Comparison of ENCODE assay signal across 8 mouse cellular contexts in genomic region chr15:78934784-78935320, GRCm38 (mm10). TPM values are rescaled to one million over a fixed set of nuclear protein-coding genes. Genes with fewer than 3 reads are reported as not detected.
DNase-seq lines count a peak whose midpoint lies in the region; ATAC-seq lines count a peak whose summit lies in the region.

Gene Nol12, plus strand, starts transcription at chr15:78934933.

- peak within 1 kb of the TSS; percentile 84 for H3K27ac ChIP-seq in embryonic facial prominence, embryonic 14.5 days (replicated peaks; ENCODE audit: low read depth, low read length)
- peak within 1 kb of the TSS; percentile 93 for H3K27ac ChIP-seq in limb, embryonic 15.5 days

- peaks cover 5% of the 10 kb centered on the region; the same call in 1 of the 2 replicates for H3K4me1 ChIP-seq in embryonic facial prominence, embryonic 14.5 days (ENCODE audit: control insufficient read depth, insufficient read depth, low read length)
- peaks cover 33% of the 10 kb centered on the region for H3K4me1 ChIP-seq in limb, embryonic 15.5 days

- peak; percentile 90 for ATAC-seq in embryonic facial prominence, embryonic 14.5 days (ENCODE audit: low read depth)
- peak; percentile 81 for ATAC-seq in limb, embryonic 15.5 days (ENCODE audit: insufficient number of reproducible peaks, low FRiP score, low TSS enrichment, low read depth)

- H3K9ac ChIP-seq in embryonic facial prominence, embryonic 14.5 days (ENCODE audit: low read depth, low read length): peak within 1 kb of the TSS; percentile 62
- H3K9ac ChIP-seq in limb, embryonic 15.5 days: peak within 1 kb of the TSS; percentile 63

- WGBS in embryonic facial prominence, embryonic 14.5 days: under 1% methylated on average over 24 of the region's 42 CpGs
- under 1% methylated on average over 40 of the region's 42 CpGs for WGBS in limb, embryonic 15.5 days

- peak within 1 kb of the TSS; percentile 51 for H3K4me3 ChIP-seq in embryonic facial prominence, embryonic 14.5 days (ENCODE audit: low read depth, low read length)
- peak within 1 kb of the TSS; percentile 79 for H3K4me3 ChIP-seq in limb, embryonic 15.5 days

- no peaks in the 10 kb centered on the region for H3K9me3 ChIP-seq in embryonic facial prominence, embryonic 14.5 days (ENCODE audit: control insufficient read depth, low read length)
- H3K9me3 ChIP-seq in limb, embryonic 15.5 days: no peaks in the 10 kb centered on the region

- no peaks in the 10 kb centered on the region for H3K27me3 ChIP-seq in embryonic facial prominence, embryonic 14.5 days (replicated peaks; ENCODE audit: control insufficient read depth, insufficient read depth, low read length)
- H3K27me3 ChIP-seq in limb, embryonic 15.5 days: no peaks in the 10 kb centered on the region

- peaks cover 44% of the 10 kb centered on the region for H3K36me3 ChIP-seq in embryonic facial prominence, embryonic 14.5 days (ENCODE audit: control insufficient read depth, insufficient read depth, low read length)
- peaks cover 38% of the 10 kb centered on the region for H3K36me3 ChIP-seq in limb, embryonic 15.5 days

- peak within 1 kb of the TSS; percentile 62 for H3K4me2 ChIP-seq in embryonic facial prominence, embryonic 14.5 days (ENCODE audit: low read depth, low read length)
- H3K4me2 ChIP-seq in limb, embryonic 15.5 days: peak within 1 kb of the TSS; percentile 66

- DNase-seq in 416B (ENCODE audit: low read depth): peak; percentile 96
- peak in 1 of 2 experiments; percentile 64 for DNase-seq in adrenal gland, postnatal 4 days (ENCODE audit: low spot score in 2 of 2)
- peak; percentile 96 for DNase-seq in embryonic facial prominence, embryonic 14.5 days (ENCODE audit: low spot score)
- peak; percentile 88 for DNase-seq in heart, adult 8-10 months (ENCODE audit: low spot score)
- DNase-seq in kidney, adult 9 months: peak; percentile 91
- DNase-seq in monocyte, adult 2 months (ENCODE audit: low read depth in 1 of 2, low spot score in 2 of 2): peak; percentile 55 to 71
- DNase-seq in spleen, postnatal 36 days (ENCODE audit: low spot score in 2 of 2): peak; percentile 78 to 82

RNA-seq across cellular contexts. Expression of gene Nol12, which starts in this region (rescaled TPM):
- 10 to 100 TPM; 40.0 to 47.3 TPM for total RNA-seq in adrenal gland, postnatal 4 days (2021)
- polyA plus RNA-seq in embryonic facial prominence, embryonic 14.5 days (2014; fragmentation: Nextera tagmentation; extraction: Ambion mirVana): 51.1 and 54.3 TPM in 2 replicates
- 10 to 100 TPM; 14.7 to 17.9 (median 17.1) TPM for total RNA-seq in heart, adult 8-10 months (2022)
- 53.2 and 55.2 TPM in 2 replicates for polyA plus RNA-seq in limb, embryonic 15.5 days (2015; fragmentation: Nextera tagmentation; extraction: Ambion mirVana)
